Mouse (Mus musculus) splenic B cell, adult 2 months (primary cell): Measurements from ENCODE around the gene Ap3s2.

Source experiments
- DNase-seq: peaks from one replicate; pipeline ENCODE4 v3.0.0-alpha.2; 2011; ENCODE audit warnings: low read depth, low spot score
- H3K27me3 ChIP-seq: 2 replicates; pipeline ENCODE4 v1.6.1; 2012; ENCODE audit warnings: mild to moderate bottlenecking, low read length, moderate library complexity, mixed read lengths; ENCODE audit not compliant: control insufficient read depth, poor library complexity, insufficient read depth, severe bottlenecking
- H3K36me3 ChIP-seq: 2 replicates; pipeline ENCODE4 v1.6.1; 2012; ENCODE audit warnings: mild to moderate bottlenecking, low read length, moderate library complexity, mixed read lengths; ENCODE audit not compliant: control insufficient read depth, poor library complexity, insufficient read depth, severe bottlenecking

Gene Ap3s2

GRCm38 (mm10) chr7:79869072-79869719, 51.3 kb downstream of the Ap3s2 start:
- Histone ChIP-seq H3K27me3 (no peaks in the 10 kb centered on the region; the same call in 1 of the 2 replicates), H3K36me3 (no peaks in the 10 kb centered on the region)
- no peak for DNase-seq

DNA sequence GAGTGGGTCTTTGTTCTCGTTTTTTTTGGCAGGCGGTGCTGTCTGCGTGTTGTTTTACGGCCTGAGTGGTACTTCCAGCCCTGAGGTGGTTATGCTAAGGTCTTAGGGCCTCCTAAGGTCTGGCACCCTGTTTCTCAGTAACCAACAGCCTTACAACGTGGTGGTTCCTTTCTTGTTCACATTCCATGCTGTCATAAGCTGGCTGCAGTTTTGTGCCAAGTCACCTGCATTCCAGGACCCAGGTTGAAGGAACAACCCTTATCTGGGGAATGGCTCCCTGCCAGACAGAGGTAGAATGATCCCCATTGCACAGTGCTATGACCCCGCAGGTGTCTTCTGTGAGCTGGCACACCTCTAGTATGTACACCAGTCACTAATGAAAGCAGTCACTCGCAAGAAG, 52.0 kb downstream of the Ap3s2 start:
- Histone ChIP-seq H3K36me3 (no peaks in the 10 kb centered on the region), H3K27me3 (no peaks in the 10 kb centered on the region; the same call in 1 of the 2 replicates)
- no peak for DNase-seq

GRCm38 (mm10) chr7:79867861-79868260, 52.6 kb downstream of the Ap3s2 start:
- DNase-seq: no peak
- no peaks in the 10 kb centered on the region; the same call in 1 of the 2 replicates for H3K27me3 ChIP-seq
- H3K36me3 ChIP-seq: no peaks in the 10 kb centered on the region

DNA sequence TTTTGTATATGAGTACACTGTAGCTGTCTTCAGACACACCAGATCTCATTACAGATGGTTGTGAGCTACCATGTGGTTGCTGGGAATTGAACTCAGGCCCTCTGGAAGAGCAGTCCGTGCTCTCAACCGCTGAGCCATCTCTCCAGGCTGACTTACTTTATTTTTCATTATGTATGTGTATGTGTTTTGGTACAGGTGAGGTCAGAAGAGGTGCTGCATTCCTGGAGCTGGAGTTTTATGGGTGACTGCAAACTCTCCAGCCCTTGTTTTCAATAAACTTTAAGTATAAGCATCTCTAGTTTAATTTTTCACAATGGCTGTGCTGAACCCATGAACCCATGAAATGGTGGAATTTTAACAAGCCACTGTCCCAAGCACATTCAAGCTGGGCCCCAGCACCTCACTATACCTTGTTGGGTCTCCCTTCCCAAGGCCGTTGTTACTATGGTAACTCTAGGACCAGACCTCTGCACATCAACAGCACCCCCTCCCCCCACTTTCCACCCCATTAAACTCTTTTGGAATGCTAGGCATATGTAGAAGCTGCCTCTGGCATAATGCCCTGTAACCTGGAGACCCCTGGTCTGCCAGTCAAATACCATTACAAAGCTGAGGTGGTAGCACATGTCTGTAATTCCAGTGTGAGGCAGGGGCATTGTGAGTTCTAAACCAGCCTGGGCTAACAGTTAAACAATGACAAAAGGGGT, 54.0 kb downstream of the Ap3s2 start:
- H3K27me3 ChIP-seq: no peaks in the 10 kb centered on the region; the same call in 1 of the 2 replicates
- DNase-seq: no peak
- no peaks in the 10 kb centered on the region for H3K36me3 ChIP-seq

GRCm38 (mm10) chr7:79861794-79862193, 58.7 kb downstream of the Ap3s2 start:
- Histone ChIP-seq H3K27me3 (no peaks in the 10 kb centered on the region), H3K36me3 (no peaks in the 10 kb centered on the region)
- DNase-seq: no peak

DNA sequence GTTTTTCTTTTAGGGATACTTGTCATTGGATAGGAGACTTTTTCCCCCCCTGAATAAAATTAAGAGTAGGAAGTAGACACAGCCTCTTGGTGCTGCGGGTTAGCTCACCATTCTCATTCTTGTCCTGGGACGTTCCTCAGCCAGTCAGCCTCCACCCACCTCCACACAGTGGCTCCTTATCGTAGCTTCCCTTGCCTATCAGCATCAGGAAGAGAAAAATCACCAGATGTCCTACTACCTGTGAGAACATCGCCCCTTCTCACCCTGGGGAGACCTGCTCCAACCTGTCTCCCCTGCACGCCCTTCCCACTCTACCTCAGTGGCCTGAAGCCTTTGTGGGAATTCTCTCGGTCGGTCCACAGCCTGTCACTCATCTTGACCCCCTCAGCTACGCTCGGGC, 59.6 kb downstream of the Ap3s2 start, which contains the start of gene Anpep:
Anpep (minus strand) TSS at position 249 of the 400 bp plus-strand sequence.
- H3K27me3 ChIP-seq: no peaks in the 10 kb centered on the region
- no peak for DNase-seq

GRCm38 (mm10) chr7:79858956-79859630, 61.4 kb downstream of the Ap3s2 start:
- no peaks in the 10 kb centered on the region for H3K36me3 ChIP-seq
- no peaks in the 10 kb centered on the region for H3K27me3 ChIP-seq
- no peak for DNase-seq

More for the DNA sequence above, 59.6 kb downstream of the Ap3s2 start, which contains the start of gene Anpep:
- H3K36me3 ChIP-seq: no peaks in the 10 kb centered on the region

DNA sequence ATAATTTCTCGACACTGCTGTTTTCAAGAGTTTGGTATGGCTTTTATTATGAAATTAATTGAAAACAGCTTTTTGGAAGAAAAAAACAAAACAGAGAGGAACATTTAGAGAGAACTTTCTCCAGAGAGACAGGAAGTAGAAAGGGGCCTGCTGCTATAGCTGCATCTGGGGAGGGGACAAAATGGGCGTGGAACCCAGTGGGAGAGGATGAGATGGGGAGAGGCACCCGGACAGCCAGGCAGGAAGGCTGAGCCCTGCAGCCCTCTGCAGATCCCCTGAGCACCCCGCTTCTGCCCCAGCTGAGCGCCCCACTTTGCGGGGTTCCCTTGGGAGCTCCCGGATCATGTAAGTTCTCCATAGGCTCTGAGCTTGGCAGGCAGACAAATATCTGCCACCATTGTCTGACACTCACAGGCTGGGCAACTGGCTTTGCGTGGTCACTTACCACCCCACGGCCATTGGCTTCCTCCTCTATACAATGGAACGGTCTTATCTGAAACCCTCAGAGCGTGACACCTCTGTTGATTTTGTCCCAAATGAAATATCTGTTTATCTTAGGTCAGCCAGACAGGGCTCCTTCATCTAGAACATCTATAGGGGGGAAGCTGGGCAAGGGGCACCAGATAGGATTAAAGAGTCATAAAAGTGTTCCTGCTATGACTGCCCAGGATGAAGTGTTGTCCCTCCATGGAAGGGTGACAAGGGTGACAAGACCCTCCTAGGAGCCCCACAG, 62.1 kb downstream of the Ap3s2 start:
- Histone ChIP-seq H3K36me3 (no peaks in the 10 kb centered on the region), H3K27me3 (no peaks in the 10 kb centered on the region)
- DNase-seq: no peak

- Histone ChIP-seq H3K36me3 (no peaks in the 10 kb centered on the region), H3K27me3 (no peaks in the 10 kb centered on the region)
- DNase-seq: no peak
Measured at GRCm38 (mm10) chr7:79856305-79856704, 64.1 kb downstream of the Ap3s2 start.

DNA sequence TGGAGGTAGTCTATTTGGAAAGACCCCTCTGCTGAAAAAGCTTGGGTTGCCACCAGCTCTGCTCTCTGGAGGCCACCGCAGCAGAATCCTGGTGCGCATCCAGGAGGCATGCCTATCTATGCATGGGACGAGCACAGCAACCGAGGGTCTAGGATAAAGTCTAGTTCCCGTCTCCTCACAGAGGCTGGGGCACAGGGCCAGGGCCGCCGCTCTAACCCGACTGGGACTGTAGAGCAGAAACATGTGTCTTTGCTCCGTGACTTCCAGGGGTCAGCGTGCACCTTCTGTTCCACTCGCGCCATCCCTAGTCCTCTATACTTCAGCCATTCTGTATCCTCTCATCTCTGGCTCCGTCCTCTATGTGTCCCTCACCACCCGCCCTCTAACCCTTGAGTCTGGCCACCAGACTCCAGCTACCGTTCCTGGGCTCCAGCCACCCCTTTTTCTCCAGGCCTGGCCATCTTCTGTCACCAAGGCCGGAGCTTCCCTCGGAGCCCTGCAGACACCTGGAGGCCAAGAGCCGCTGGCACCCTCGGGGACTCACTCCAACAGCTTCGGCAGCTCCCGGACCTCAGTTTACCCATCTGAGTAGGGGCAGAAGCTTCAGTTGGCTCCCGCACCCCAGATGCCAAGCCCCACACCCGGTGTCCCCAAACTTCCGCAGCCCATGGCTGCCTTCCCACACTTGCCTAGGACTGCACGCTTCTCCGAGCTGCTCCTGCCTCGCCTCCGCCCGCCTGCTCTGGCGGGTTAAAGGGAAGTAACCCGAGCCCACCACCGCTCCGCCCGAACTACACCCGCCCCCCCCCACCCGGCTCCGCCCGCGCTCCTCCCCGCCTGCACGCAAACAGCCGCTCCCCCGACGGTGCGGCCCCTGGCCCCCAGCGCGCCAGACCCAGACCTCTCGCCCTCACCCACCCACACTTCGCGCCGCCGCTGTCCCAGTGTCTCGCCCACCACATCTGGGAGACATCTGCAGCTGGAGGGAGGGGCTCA, 72.7 kb downstream of the Ap3s2 start:
- DNase-seq: no peak
- no peaks in the 10 kb centered on the region; the same call in 1 of the 2 replicates for H3K27me3 ChIP-seq

GRCm38 (mm10) chr7:79846342-79846741, 74.1 kb downstream of the Ap3s2 start:
- DNase-seq: no peak
- Histone ChIP-seq H3K36me3 (no peaks in the 10 kb centered on the region), H3K27me3 (no peaks in the 10 kb centered on the region; the same call in 1 of the 2 replicates)

More for the DNA sequence above, 72.7 kb downstream of the Ap3s2 start:
- no peaks in the 10 kb centered on the region for H3K36me3 ChIP-seq

GRCm38 (mm10) chr7:79844090-79844802, 76.2 kb downstream of the Ap3s2 start:
- Histone ChIP-seq H3K36me3 (no peaks in the 10 kb centered on the region), H3K27me3 (no peaks in the 10 kb centered on the region)
- no peak for DNase-seq

GRCm38 (mm10) chr7:79842163-79842562, 78.3 kb downstream of the Ap3s2 start:
- no peaks in the 10 kb centered on the region for H3K27me3 ChIP-seq
- H3K36me3 ChIP-seq: no peaks in the 10 kb centered on the region
- DNase-seq: no peak
